Mouse (Mus musculus): ENCODE results near the gene Gbgt1. TPM values are rescaled to one million over a fixed set of nuclear protein-coding genes. Genes with fewer than 3 reads are reported as not detected.

Gbgt1 gene
- total RNA-seq, 4 experiments from 2014 or later = 2.1 to 6.6 (median 3.4) TPM

DNA sequence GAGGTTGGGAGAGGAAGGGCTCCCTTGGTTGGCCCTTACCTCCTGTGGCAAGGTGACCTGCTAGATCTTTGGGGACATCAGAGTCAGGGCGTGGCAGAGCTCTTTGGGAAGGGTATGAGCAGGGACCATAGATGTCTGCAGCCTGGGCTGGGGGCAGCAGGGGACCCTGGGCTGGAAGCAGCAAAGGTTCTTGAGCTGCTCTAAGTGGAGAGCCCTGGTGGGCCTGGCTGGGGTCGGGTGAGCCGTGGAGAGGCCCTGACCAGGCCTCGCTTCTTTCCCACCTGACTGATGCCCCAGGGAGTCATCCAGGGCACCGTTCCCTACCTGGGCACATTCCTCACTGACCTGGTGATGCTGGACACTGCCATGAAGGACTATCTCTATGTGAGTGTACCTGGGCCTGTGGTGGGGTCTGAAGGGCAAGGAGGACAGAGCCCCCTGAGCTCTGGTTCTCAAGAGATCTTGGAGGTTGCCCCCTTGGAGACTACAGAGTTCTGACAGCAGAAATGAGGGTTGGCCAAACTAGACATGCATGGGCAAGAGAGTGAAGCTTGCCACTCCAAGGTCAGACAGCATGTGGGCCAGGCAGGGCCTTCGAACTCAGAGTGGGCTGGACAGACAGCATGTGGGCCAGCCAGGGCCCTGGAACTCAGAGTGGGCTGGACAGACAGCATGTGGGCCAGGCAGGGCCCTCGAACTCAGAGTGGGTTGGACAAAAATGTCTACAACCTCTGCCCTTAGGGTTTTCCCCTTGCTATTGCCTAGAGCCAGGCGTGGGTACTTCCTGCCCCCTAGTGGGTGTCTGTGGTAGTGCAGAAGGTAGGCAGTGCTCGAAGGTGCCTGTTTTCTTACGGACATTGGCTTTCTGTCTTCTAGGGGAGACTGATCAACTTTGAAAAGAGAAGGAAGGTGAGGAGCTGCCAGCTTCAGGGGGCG is 50.8 kb downstream of the Gbgt1 start:
- DNase-seq (ENCODE audit: low spot score in 2 of 2) = peak in 1 of 2 experiments; percentile 80

DNA sequence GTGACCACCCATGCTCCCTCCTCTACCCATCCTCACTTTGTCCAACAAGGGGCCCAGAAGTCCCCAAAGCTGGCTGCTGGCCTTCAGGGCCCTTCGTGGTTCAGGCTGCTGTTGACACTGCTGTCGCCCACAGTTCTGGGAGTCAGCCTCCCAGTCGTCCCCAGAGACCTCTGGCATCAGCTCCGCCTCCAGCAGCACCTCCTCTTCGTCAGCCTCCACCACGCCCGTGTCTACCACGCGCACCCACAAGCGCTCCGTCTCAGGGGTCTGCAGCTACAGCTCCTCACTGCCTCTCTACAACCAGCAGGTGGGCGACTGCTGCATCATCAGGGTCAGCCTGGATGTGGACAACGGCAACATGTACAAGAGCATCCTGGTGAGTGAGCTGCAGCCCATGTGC is 52.5 kb downstream of the Gbgt1 start:
- DNase-seq (ENCODE audit: low spot score in 2 of 2) = no peak

- no peak for DNase-seq (ENCODE audit: low spot score in 2 of 2)
Observed at GRCm38 (mm10) chr2:28552301-28552700, 55.6 kb downstream of the Gbgt1 start.

Other genes starting within 250 kb of the Gbgt1 start
- 10 to 100 TPM; 16.8 to 19.9 (median 19.1) TPM for gene Ppp1r26, start 50.1 kb upstream of the Gbgt1 start, total RNA-seq (2022)
- gene 1700007K13Rik, start 30.6 kb upstream of the Gbgt1 start, total RNA-seq (2022) = 1 to 10 TPM; 3.5 to 7.4 (median 4.8) TPM
- gene Mrps2, start 28.8 kb upstream of the Gbgt1 start, total RNA-seq (2022) = 10 to 100 TPM; 36.4 to 40.2 (median 37.6) TPM
- gene Gm10134, start 9.2 kb downstream of the Gbgt1 start, total RNA-seq (2022) = 1 to 10 TPM in 3 of 4 experiments, not detected in 1; 1.5 to 4.1 (median 1.7) TPM
- 100 to 1,000 TPM; 105 to 142 (median 118) TPM for gene Ralgds, start 16.2 kb downstream of the Gbgt1 start, total RNA-seq (2022)
- gene Cel, start 66.5 kb downstream of the Gbgt1 start, total RNA-seq (2022) = not detected
- gene Gtf3c5, start 86.9 kb downstream of the Gbgt1 start, total RNA-seq (2022) = 10 to 100 TPM; 18.6 to 21.2 (median 19.5) TPM
- not detected for gene Gfi1b, start 125.1 kb downstream of the Gbgt1 start, total RNA-seq (2022)
- gene Tsc1, start 144.3 kb downstream of the Gbgt1 start, total RNA-seq (2022) = 10 to 100 TPM; 42.0 to 55.4 (median 49.8) TPM
- 1 to 10 TPM in 2 of 4 experiments, not detected in 2; 1.0 to 1.6 TPM for gene Spaca9, start 202.8 kb downstream of the Gbgt1 start, total RNA-seq (2022)
- 1 to 10 TPM in 3 of 4 experiments, under 1 TPM in 1; 0.82 to 2.4 (median 1.8) TPM for gene Ak8, start 203.3 kb downstream of the Gbgt1 start, total RNA-seq (2022)